Mouse (Mus musculus): ENCODE data around the gene Amfr.

Amfr gene

GRCm38 (mm10) chr8:93932873-93933272 lies 79.8 kb downstream of the Amfr start:
- peak; percentile 60 for DNase-seq (ENCODE audit: low spot score)

DNA sequence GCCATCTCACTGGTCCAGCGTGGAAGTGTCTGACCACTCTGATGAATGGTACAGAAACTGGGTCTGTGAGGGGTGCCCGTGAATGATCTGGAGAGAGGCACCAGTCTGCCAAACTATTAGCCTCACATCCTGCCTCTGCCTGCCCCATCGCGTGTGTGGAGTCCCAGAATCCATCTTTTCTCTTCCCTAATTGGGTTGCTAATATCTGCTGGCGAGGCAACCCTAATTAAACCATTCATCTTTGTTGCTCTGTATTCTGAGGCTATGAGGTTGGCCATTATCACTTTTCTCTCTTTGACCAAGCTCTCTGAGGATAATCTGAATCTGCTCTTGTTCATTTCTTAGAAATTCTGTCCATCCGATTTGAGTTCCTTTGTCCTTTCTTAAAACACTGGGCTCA lies 81.3 kb downstream of the Amfr start:
- no peak for DNase-seq (ENCODE audit: low spot score)

GRCm38 (mm10) chr8:93929233-93929632 lies 83.4 kb downstream of the Amfr start:
- DNase-seq (ENCODE audit: low spot score), result no peak

DNA sequence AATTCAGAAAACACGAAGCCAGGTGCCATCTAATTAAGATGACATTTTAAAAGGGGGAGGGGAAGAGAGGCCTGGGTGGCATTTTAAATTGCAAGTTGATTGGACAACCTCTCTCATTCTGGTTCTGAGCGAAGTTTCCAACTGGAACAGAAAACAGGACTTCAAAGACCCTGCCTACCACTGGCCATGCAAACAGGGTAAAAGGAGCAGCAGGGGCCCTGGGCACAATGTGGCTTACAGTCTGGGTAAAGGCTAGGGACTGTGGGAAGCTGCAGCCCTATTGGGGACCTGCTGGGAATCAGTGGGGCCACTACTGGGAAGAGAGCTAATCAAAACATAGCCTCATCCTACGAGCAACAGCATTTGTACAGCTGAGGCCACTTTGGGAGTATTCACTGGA lies 87.1 kb downstream of the Amfr start:
- DNase-seq (ENCODE audit: low spot score), result no peak

DNA sequence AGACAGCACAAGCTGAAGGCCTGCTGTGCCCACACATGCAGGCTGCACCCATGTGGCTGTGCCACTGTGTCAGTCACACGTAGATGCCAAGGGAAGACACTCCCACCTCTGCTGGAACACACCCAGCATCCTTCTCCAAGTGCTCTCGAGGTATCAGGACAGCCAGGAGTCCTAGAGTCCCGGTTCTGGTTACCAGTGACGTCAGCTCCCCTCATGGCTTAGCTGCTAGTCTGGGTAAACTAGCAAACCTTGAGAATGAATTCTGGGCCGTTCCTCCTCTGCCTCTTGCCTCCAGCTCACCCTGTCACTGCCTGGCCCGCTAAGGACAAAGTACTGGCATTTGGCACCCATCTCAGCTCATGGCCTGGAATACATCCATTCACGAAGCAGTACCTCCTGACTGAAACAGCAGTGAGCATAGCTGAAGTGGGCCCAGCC lies 88.7 kb downstream of the Amfr start:
- no peak for DNase-seq (ENCODE audit: low spot score)

Measured in c-Kit-positive CD71-positive TER-119-positive erythroid progenitor cells, embryonic 14.5 days (primary cell).